Mouse (Mus musculus): Measurements from ENCODE around the gene Znrf2.

DNA sequence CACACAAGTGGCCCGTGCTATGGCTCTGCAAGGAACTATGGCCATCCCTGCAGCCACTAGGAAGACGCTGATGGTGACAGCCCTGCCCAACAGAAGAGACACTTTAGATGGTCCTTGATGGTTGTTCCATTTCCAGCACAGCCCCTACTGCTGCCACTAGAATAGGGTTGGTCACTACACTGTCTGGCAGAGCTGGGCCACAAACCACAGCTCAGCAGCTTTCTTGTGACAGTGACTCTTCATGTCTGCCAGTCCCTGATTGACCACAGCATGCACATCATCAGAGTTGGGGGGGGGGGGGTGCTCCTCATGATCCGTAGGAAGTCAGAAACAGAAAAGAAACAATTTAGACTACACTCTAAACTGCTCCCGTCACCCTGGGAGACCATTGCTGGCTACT is 46.0 kb upstream of the Znrf2 start:
- no peak for TF ChIP-seq CTCF (IDR thresholded peaks at IDR 0.05; ENCODE audit: extremely low read depth, insufficient read depth, insufficient read length, insufficient replicate concordance)
- no peak for TF ChIP-seq POLR2A (IDR thresholded peaks at IDR 0.05; ENCODE audit: low read depth, low read length)

Data from spleen, adult 2 months (tissue).